Comparison of ENCODE assay signal across 29 mouse cellular contexts in genomic region chr9:77598560-77598959, GRCm38 (mm10). TPM values are rescaled to one million over a fixed set of nuclear protein-coding genes. Genes with fewer than 3 reads are reported as not detected.
DNase-seq lines count a peak whose midpoint lies in the region; ATAC-seq and TF ChIP-seq lines count a peak whose summit lies in the region.
"Had no signal": no experiment of that assay in that cellular context is flagged by ENCODE, and none has a peak within 500 bp of the region (broad histone marks: within the 10 kb centered on the region; RNA-seq: fewer than 3 reads in every experiment).

No protein-coding gene starts in this region.

- WGBS in kidney, embryonic 15.5 days = 33% methylated on average over 3 of the region's 3 CpGs
- whole genome bisulfite sequencing in kidney, postnatal 0 days = 26% methylated on average over 3 of the region's 3 CpGs

- no peaks in the 10 kb centered on the region for H3K9me3 ChIP-seq in kidney, embryonic 15.5 days (replicated peaks)
- H3K9me3 ChIP-seq in kidney, postnatal 0 days (replicated peaks; ENCODE audit: low read length) = no peaks in the 10 kb centered on the region
- H3K9me3 ChIP-seq in ES-Bruce4 (replicated peaks; ENCODE audit: control insufficient read depth, insufficient read depth, low read length, poor library complexity, severe bottlenecking) = no peaks in the 10 kb centered on the region
- H3K9me3 ChIP-seq: embryonic facial prominence, embryonic 13.5 days; embryonic facial prominence, embryonic 15.5 days; forebrain, embryonic 10.5 days; forebrain, embryonic 12.5 days had no signal

- no peaks in the 10 kb centered on the region for H3K36me3 ChIP-seq in kidney, embryonic 15.5 days
- no peaks in the 10 kb centered on the region for H3K36me3 ChIP-seq in kidney, postnatal 0 days (ENCODE audit: insufficient read depth, low read length)
- H3K36me3 ChIP-seq in ES-Bruce4 (ENCODE audit: control insufficient read depth, insufficient read depth, low read length, poor library complexity, severe bottlenecking) = no peaks in the 10 kb centered on the region
- H3K36me3 ChIP-seq: embryonic facial prominence, embryonic 13.5 days; embryonic facial prominence, embryonic 15.5 days; forebrain, embryonic 10.5 days; forebrain, embryonic 12.5 days had no signal

- no peak for TF ChIP-seq POLR2A in ES-Bruce4 (IDR thresholded peaks at IDR 0.05; ENCODE audit: insufficient read depth, low read length)

- DNase-seq in adrenal gland, adult 2 months = peak; percentile 9
- no peak for DNase-seq in adrenal gland, adult 8-10 months
- DNase-seq in kidney, postnatal 10 days = no peak
- DNase-seq in kidney, postnatal 0 days (ENCODE audit: low spot score) = peak; percentile 43
- no peak for DNase-seq in kidney, postnatal 4 days
- DNase-seq in cerebellum, adult 11-12 months = no peak
- DNase-seq: adrenal gland, postnatal 14 days; adrenal gland, postnatal 36 days; B cell, adult 2 months; cerebellum, adult 18-20 months; cerebellum, adult 8-10 months; cerebellum, adult 9-11 months; cerebellum, postnatal 14 days; cerebellum, postnatal 36 days; embryo, embryonic 11 days had no signal

- H3K27ac ChIP-seq in kidney, embryonic 15.5 days = 0 out of 2 replicates have a peak overlapping the region, but pooled peaks have one; percentile 32
- H3K27ac ChIP-seq in kidney, postnatal 0 days = no peak overlapping the region
- peak overlapping the region; percentile 8; the same call in 1 of the 2 replicates for H3K27ac ChIP-seq in ES-Bruce4 (ENCODE audit: insufficient read depth, low read length)
- H3K27ac ChIP-seq: embryonic facial prominence, embryonic 13.5 days; embryonic facial prominence, embryonic 15.5 days; forebrain, embryonic 10.5 days; forebrain, embryonic 12.5 days had no signal

- H3K9ac ChIP-seq in kidney, embryonic 15.5 days = no peak overlapping the region
- no peak overlapping the region for H3K9ac ChIP-seq in kidney, postnatal 0 days (ENCODE audit: low read depth, low read length)
- no peak overlapping the region for H3K9ac ChIP-seq in ES-Bruce4 (ENCODE audit: low read depth, poor library complexity, severe bottlenecking)
- H3K9ac ChIP-seq: embryonic facial prominence, embryonic 13.5 days; embryonic facial prominence, embryonic 15.5 days; forebrain, embryonic 12.5 days had no signal

- no peaks in the 10 kb centered on the region for H3K27me3 ChIP-seq in kidney, embryonic 15.5 days
- H3K27me3 ChIP-seq in kidney, postnatal 0 days (ENCODE audit: insufficient read depth, low read length) = no peaks in the 10 kb centered on the region
- no peaks in the 10 kb centered on the region for H3K27me3 ChIP-seq in ES-Bruce4 (ENCODE audit: control insufficient read depth, insufficient read depth, low read length, poor library complexity, severe bottlenecking)
- H3K27me3 ChIP-seq: CH12.LX; embryonic facial prominence, embryonic 13.5 days; embryonic facial prominence, embryonic 15.5 days; forebrain, embryonic 12.5 days had no signal

- TF ChIP-seq CTCF in kidney, postnatal 0 days (IDR thresholded peaks at IDR 0.05; ENCODE audit: low read depth) = no peak
- no peak for TF ChIP-seq CTCF in ES-Bruce4 (IDR thresholded peaks at IDR 0.05; ENCODE audit: low read depth, low read length)

- H3K4me1 ChIP-seq in kidney, embryonic 15.5 days = peaks cover 7% of the 10 kb centered on the region; the same call in 1 of the 2 replicates
- H3K4me1 ChIP-seq in kidney, postnatal 0 days (replicated peaks; ENCODE audit: insufficient read depth, low read length) = no peaks in the 10 kb centered on the region
- H3K4me1 ChIP-seq in ES-Bruce4 (ENCODE audit: control insufficient read depth, insufficient read depth, low read length) = no peaks in the 10 kb centered on the region

- no peak overlapping the region for H3K4me2 ChIP-seq in kidney, embryonic 15.5 days
- H3K4me2 ChIP-seq in kidney, postnatal 0 days (ENCODE audit: low read length) = no peak overlapping the region
- H3K4me2 ChIP-seq: embryonic facial prominence, embryonic 13.5 days; embryonic facial prominence, embryonic 15.5 days; forebrain, embryonic 12.5 days had no signal

- TF ChIP-seq EP300 in ES-Bruce4 (IDR thresholded peaks at IDR 0.05; ENCODE audit: insufficient read depth, low read depth, low read length) = no peak

- no peak overlapping the region for H3K4me3 ChIP-seq in kidney, embryonic 15.5 days (replicated peaks)
- no peak overlapping the region for H3K4me3 ChIP-seq in kidney, postnatal 0 days (replicated peaks; ENCODE audit: low read depth, low read length)
- H3K4me3 ChIP-seq in ES-Bruce4 (ENCODE audit: low read depth, low read length) = no peak overlapping the region
- H3K4me3 ChIP-seq: embryonic facial prominence, embryonic 13.5 days; embryonic facial prominence, embryonic 15.5 days; erythroblast, embryonic 14.5 days; forebrain, embryonic 10.5 days; forebrain, embryonic 12.5 days had no signal

- peak; percentile 34; the same call in 1 of the 2 replicates for ATAC-seq in kidney, embryonic 15.5 days (replicated peaks; ENCODE audit: low FRiP score)
- no peak for ATAC-seq in kidney, postnatal 0 days (replicated peaks; ENCODE audit: low FRiP score, low read depth)
- ATAC-seq: activated CD4-positive, CD25-positive, alpha-beta regulatory T cell, adult 4 months; CD4-positive, CD25-positive, alpha-beta regulatory T cell, adult 4 months; forebrain, embryonic 14.5 days; forebrain, embryonic 16.5 days had no signal

RNA-seq across cellular contexts. Expression of gene Klhl31, which starts 37.7 kb away (rescaled TPM):
- total RNA-seq in adrenal gland, adult 2 months (2021) = under 1 TPM in 1 of 2 experiments, not detected in 1; 0.03 TPM
- not detected in 2 replicates for polyA plus RNA-seq in adrenal gland, adult 2 months (2012; rRNA removed)
- under 1 TPM in 2 of 4 experiments, not detected in 2; 0.03 to 0.09 TPM for total RNA-seq in adrenal gland, adult 8-10 months (2022)
- polyA plus RNA-seq in kidney, embryonic 15.5 days (2015; fragmentation: Nextera tagmentation; extraction: Ambion mirVana) = 1.3 and 2.7 TPM in 2 replicates
- polyA plus RNA-seq in kidney, postnatal 0 days (2015; fragmentation: Nextera tagmentation; extraction: Ambion mirVana) = 0.49 and 0.56 TPM in 2 replicates
- polyA plus RNA-seq in ES-Bruce4 (2011; ENCODE audit: insufficient read depth, insufficient read length, low read depth, missing spikeins) = 0.11 and 0.15 TPM in 2 replicates
- total RNA-seq: adrenal gland, postnatal 36 days; CH12.LX; common myeloid progenitor, adult 5-6 weeks; MEL had no signal
- polyA plus RNA-seq: activated CD4-positive, CD25-positive, alpha-beta regulatory T cell, adult 4 months; CD4-positive, CD25-positive, alpha-beta regulatory T cell, adult 4 months; erythroblast, embryonic 14.5 days had no signal

RNA-seq across cellular contexts. Expression of gene Lrrc1, which starts 53.9 kb away (rescaled TPM):
- total RNA-seq in adrenal gland, adult 2 months (2021) = 10 to 100 TPM; 10.0 to 15.1 TPM
- 10.7 and 22.8 TPM in 2 replicates for polyA plus RNA-seq in adrenal gland, adult 2 months (2012; rRNA removed)
- total RNA-seq in adrenal gland, adult 8-10 months (2022) = 10 to 100 TPM in 3 of 4 experiments, 1 to 10 TPM in 1; 9.1 to 20.4 (median 14.8) TPM
- polyA plus RNA-seq in kidney, embryonic 15.5 days (2015; fragmentation: Nextera tagmentation; extraction: Ambion mirVana) = 16.7 and 18.8 TPM in 2 replicates
- polyA plus RNA-seq in kidney, postnatal 0 days (2015; fragmentation: Nextera tagmentation; extraction: Ambion mirVana) = 20.5 and 22.1 TPM in 2 replicates
- polyA plus RNA-seq in ES-Bruce4 (2011; ENCODE audit: insufficient read depth, insufficient read length, low read depth, missing spikeins) = 20.9 and 24.9 TPM in 2 replicates

Comparison
In these comparisons a context has a peak if more than half of its experiments do, and no peak if none do; other contexts are left out.
1. DNase-seq: peak in adrenal gland, adult 2 months (single experiment) and kidney, postnatal 0 days (single experiment); none in adrenal gland, adult 8-10 months (single experiment), kidney, postnatal 10 days (single experiment), kidney, postnatal 4 days (0 of 2) and cerebellum, adult 11-12 months (single experiment).